Mouse (Mus musculus): ENCODE data around the gene Purb.
"Not testable (repeated sequence)": the region's sequence is repeated elsewhere in the genome, so short reads cannot be mapped to it uniquely, and the experiment has no call there.

The Purb gene

DNA sequence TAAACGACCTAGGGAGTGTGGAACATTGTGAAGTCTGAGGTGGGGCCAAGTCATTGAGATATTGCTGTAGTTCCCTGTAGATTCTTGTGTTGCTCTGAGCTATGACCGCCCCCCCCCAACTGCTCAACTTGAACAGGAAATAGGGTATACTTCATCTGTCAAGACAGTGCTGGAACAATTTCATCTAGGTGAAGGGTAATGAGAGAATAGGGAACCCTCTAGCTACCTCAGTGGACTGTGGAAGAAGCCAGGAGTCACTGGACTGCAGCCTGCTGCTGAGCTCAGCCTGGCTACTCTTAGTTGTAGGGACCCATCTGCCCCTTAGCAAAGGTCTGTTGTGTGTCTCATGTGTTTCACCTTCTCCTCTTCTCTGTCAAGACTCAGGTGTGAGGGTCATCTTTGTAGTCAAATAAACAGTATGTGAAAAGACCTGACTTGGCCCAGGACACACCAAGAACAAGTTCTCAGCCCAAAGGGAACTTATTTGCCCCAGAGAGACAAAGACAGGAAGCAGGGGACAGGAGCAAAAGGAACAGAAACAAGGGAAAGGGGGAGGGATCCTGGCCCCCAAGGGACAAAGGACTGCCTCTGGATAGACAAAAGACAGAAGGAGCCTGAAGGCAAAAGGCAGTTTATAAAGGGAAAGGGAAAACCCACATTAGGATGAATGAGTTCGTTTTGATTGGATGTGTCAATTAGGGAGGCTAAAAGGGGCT, 8.7 kb upstream of the Purb start:
- DNase-seq: no peak

DNA sequence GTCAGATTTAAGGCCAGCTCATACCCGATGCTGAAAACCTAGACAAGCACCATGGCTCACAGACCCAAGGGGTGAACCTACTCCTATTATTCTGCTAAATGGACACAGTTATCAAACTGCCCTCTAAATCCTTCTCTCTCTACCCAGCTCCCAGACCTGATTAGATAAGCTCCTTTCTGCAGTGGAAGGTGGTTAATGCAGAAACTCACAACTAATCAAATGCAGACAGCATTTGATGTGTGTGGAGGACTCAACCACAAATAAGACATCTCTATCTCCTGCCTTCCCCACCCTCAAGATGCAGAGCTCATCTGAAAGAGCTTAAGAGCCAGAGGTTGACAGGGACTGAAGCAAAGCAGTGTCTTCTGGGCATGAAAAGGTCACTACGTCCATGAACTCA, 7.4 kb upstream of the Purb start:
- no peak for DNase-seq

DNA sequence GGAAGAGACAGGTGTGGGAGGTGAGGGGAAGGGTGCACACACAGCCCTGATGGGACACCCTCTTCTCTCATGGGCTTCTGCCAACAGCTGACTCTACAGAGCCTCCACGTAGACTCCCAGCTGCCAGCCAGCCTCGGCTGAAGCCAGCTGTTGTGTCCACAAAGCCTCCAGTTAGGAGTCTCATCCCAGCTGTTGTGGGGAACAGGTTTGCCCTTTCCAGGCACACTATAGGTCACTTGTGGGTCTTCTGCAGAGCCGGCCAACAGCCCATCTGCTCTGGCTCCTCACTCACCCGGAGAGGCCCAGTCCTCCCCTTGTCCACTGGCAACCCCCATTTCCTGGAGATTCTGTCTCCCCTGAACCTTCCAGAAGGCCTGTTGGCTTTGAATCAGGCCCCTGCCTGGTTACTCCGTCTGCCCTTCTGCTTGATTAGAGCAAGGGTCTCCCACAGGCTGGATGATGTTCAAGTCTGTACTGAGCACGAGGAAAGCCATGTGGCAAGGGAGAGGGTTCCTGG, 6.0 kb upstream of the Purb start:
- peak; percentile 73 to 77 for DNase-seq

DNA sequence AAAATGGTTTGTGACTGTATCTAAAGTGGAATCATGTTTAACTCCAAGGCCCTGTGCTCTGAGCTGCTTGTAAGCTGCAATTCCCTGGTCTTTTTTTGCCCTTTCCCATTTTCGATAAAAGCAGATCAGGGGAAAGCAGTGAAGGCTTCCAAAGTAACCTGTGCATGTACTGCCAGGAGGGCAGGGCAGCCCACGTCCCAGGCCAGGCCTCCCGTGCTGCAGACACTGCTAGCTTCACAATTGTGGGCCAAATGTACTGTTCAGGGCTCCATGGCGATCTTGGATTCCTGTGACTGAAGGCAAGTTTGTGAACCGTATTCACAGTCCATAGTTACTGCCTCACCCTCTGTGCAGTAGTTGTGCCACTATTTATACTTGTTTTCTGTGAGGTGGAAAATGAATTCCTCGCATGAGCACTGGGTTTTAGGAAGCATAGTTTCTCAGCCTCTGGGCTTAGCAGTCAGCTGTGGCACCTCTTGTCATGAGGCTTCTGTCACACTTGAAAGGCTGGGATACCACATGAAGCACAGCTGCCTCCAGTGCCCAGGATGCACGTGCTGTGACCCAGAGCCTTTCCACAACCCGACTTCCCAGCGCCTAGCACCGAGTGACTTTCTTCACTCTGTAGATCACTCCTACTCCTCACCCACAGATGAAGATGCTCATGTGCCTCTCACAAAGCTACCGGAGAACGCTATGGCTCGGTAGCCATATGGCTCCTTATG, 5.1 kb upstream of the Purb start:
- no peak for DNase-seq

DNA sequence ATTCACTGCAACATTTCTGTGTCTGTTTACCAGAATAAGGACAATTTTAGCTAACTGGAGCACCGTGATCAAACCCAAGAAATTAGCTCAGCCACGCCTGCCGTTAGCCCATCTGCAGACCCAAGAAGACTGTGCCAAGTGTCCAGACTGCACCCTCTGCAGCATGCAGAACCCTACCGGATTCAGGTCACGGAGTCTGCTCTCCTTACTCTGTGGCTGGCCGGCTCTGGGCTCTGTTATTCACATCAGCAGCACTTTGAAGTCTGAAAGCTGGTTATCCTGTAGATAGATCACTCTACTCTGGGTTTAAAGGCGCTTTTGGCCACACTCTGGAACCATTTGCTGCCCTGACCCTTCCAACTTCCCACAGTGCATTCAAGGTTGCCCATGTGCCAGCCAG, 4.5 kb upstream of the Purb start:
- DNase-seq: peak; percentile 80 to 83

DNA sequence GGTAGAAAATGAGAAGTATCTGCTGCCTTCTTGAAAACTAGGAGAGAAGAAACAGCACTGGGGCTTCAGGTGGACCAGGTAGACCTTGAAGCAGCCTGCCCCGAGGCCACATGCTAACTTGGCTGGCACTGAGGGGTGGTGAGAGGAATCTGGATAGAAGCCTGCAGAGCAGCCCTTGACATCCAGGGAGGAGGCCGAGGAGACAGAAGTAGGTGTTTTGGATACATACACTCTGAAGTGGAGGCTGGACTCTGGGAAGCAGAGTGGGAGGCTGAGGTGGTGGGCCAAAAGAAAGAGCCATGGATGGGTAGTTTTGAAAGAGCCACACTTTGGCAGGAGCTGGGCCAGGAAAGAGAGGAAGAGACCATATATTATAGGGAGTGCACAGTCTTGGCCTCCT, 3.5 kb upstream of the Purb start:
- DNase-seq: no peak

DNA sequence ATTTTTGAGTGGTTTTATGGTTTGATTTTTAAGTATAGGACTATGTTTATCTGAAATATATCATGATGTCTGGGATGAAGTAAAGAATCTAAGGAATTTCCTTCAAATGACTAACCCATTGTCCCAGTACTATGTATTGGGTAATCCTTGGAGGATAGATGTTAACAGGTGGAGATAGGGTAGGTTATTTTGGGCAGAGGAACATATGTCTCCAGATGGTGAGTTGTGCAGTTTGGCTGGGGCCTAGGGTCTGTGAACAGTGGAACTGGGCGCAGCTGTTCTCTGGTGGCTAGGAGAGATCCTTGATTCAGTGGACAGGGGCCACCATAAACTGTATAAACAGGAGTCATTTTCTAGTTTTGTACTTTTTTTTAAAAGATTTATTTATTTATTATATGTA, 1.6 kb upstream of the Purb start:
- DNase-seq: no peak

DNA sequence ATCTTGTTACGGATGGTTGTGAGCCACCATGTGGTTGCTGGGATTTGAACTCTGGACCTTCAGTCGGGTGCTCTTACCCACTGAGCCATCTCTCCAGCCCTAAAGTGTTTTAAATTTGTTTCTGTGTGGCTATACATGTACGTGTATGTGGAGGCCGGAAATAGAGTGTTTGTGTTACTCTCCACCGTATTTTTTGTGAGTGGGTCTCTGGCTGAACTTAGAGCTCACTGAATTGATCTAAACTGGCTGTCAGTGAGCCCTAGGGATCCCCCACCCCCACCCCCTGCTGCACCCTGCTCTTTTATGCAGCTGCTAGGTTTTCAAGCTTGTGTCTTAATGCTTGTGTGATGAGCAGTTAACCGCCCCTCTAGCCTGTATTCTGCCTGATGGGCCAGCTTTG, 1.2 kb upstream of the Purb start:
- no peak for DNase-seq

DNA sequence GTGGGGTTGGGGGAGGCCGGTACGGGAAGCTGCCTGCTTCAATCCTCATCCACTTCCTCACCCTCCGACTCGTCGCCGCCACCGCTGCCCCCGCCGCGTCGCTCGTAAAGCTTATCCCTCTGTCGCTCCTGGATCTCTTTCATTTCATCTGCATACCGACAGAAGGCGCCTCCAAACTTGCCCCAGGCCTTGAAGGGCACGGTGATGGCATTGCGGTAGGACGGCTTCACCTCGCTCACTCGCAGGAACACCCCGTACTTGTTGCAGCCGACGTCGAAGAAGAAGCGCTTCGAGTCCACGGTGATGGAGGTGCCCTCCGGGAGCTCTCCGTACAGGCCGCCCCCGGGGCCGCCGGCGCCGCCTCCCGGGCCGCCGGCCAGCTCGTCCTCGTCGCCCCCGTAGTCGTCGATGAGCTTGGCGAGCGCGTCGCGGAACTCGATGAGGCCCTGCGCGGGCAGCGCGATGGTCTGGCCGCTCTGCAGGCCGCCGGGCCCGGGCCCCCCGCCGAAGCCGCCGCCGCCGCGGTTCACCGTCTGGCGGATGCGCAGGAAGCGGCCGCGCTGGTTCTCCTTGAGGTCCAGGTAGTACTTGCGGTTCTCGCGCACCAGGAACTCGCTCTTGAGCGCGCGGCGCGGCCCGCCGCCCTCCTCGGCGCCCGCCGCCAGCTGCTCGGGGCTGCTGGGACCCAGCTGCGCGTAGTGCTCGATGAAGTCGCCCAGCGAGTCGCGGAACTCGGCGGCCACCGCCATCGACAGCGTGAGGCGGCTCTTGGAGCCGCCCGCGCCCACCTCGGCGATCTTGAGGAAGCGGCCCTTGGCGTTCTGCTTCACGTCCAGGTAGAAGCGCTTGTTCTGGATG, 614 bp downstream of the Purb start:
- DNase-seq: peak; percentile 57 to 58

DNA sequence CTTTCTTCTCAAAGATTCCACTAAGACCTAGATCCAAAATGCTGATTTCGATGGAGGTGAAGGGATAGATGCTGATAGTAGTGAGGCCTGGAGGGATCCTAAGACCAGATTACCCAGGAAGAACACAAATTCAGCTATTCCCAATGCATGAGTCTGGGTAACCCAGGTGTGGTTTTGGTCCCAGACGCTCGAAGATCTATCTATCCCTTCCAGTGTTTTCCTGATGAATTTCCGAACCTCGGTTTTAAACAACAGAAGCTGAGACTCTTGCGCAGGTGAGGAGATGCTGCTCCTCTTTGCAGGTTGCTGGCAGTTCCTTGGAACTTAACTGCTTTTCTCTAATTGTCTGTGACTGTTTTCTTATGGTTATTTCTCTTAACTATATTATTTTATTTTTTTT, 1.3 kb downstream of the Purb start:
- DNase-seq: no peak

DNA sequence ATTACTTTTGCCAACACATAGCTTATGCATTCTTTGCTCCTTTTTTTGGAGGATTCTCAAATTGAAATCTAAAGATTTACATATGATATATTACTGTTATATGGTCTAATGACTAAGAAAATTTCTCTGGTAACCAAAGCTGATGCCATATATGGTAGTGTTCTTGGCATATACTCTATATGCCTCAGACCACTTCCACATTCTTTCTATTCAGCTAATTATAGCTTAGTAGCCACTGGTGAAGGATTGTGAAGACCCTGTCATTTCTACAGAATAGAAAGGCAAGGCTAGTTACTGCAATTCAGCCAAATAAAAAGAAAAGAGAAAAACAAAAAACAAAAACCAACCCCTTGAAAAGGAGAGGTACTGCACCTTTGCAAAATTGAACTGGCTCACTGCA, 3.6 kb downstream of the Purb start:
- no peak for DNase-seq

DNA sequence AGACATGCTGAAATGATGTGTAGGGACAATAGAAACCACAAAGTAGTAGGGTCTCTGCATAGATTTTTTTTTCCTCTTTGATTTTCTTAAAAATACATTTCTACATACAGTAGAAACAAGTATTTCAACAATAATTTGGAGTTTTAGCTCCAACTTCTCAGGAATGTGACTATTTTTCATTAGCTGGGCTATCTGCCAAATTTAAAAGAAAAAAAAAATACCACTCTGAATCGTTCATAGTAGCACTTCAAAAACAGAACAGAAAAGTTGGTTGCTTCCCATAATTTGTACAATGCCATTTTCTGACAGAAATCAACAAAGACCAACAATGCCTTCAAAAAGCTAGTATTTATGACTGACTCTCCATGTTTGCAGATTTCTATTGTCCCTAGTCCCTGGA, 4.2 kb downstream of the Purb start:
- no peak for DNase-seq

DNA sequence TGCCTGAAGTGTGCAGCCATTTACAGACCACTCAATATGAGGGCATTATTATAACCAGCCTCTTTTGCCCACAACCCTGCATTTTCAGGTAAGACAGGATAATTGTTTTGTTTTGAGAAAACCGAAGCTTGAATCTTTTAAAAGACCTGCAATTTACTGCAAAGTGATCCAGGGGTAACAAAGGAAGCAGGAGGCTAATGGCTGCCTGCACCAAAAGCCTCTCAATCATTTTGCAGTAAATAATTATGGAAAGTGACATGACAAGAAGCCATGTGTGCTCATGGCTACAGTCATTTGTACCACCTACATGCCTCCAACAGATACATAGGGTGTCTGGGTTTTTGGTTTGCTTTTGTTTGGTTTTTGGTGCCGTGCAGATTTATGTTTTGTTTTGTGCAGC, 4.7 kb downstream of the Purb start:
- no peak for DNase-seq

DNA sequence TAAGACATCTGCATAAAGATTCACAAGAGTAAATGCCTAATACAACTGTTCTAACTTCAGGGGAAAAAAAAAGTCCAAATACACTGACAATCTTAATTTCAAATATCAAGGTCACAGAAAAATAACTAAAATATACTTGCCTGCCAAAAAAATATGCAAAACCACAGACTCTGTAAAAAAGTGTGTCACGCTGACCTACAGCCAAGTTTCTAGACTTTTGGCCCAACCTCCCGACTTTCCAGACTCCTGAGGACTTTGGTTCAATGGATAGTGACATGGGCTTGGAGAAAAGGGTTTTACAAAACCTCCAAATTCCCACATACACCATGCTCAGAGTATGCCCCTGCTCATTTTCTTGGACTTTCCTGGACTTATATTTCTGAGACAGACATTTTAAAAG, 7.2 kb downstream of the Purb start:
- no peak for DNase-seq

DNA sequence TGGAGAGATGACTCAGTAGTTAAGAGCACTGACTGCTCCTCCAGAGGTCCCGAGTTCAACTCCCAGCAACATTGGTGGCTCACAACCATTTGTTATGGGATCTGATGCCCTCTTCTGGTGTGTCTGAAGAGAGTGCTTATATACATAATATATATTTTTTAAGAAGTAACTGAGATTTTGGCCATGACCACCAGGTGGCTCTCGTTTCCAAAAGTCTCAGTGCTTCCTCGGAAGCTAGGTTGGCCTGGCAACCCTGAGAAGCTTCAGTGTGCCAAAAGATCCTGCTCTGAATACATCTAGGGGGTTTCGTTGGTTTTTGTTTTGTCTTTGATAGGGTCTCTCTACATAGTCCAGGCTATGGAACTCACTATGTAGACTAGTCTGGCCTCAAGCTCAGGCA, 10.6 kb downstream of the Purb start:
- peak; percentile 71 to 77 for DNase-seq

DNA sequence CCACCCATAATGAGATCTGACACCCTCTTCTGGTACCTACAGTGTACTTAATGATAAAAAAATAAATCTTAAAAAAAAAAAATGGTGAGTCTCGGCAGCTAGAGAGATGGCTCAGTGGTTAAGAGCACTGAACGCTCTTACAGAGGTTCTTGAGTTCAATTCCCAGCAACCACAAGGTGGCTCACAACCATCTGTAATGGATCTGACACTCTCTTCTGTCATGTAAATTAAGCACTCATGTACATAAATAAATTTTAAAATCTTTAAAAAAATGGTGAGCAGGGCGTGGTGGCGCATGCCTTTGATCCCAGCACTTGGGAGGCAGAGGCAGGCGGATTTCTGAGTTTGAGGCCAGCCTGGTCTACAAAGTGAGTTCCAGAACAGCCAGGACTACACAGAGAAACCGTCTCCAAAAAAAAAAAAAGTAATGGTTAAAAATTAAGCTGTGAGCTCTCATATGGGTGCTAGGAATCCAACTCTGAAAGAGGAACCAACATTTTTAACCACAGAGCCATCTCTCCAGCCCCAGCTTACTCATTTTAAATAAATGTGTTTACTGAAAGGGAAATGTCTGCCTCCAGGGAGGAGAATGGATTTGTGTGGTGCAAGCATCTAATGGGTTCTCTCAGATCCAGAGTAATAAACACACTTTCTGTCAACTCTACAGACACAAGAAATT, 12.4 kb downstream of the Purb start:
- DNase-seq: no peak

DNA sequence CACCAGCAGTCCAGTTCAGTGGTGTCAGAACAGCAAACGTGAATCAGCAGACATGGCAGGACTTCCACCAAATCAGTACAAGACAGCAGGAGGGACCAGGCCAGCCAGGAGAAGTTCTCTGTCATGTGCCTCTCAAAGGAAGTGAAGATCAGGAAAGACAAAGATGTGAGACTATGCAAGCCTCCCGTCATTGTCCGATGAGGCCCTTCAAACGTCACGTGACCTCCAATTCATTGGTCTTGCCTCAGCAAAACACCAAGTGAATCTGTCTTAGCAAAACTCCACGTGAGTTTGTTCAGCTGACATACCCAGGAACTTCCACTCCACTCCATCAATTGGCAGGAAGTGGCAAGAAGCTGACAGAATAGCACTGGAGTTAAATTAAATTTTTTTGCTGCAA, 19.6 kb downstream of the Purb start:
- DNase-seq: no peak

DNA sequence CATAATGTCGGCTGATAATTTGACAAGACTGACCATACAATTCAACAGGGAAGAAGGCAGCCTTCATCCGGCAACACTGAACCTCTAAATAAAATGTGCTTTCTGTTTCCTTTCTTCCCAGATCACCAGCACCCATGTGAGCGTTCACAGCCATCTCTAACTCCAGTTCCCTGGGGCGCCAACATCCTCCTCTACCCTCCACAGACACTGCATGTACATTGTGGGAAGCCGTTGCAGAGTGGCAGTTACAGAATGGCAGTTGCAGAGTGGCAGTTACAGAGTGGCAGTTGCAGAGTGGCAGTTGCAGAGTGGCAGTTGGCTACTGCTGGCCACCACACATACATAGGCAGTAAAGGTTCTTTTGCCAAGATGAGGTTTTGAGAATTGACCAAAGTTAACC, 27.6 kb downstream of the Purb start:
- DNase-seq: not testable (repeated sequence)

DNA sequence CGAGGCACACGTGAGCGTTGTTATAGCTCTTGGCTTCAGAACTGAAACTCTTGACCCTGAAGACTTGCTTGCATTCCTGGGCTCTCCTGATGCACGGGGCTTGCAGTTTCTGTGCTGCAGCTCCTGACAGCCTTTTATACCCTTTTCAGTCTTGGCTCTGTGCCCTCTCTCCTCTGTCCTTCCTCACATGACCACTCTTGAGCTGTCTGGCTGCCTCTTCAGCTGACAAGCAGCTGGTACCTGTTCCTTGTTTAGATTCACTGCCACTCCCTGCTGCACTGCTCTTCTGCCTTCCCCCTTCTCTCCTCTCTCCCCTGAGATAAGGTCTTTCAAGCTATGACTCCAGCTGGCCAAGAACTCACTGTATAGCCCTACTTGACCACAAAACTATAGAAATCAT, 28.2 kb downstream of the Purb start:
- no peak for DNase-seq

DNA sequence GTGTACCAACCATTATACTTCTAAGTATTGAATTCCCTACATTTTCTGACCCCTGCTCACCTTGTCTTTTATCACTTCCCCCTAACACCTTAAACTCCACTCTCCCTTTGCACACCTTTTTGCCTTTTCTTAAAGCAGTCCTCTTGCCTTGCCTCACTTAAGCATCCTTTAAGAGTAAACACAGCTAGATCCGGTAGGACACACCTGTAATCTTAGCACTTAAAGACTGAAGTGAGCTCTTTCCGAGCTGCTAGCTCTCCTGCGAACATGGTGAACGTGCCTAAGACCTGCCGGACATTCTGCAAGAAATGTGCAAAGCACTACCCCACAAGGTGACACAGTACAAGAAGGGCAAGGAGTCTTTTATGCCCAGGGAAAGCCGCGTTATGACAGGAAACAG, 29.8 kb downstream of the Purb start:
- no peak for DNase-seq

DNA sequence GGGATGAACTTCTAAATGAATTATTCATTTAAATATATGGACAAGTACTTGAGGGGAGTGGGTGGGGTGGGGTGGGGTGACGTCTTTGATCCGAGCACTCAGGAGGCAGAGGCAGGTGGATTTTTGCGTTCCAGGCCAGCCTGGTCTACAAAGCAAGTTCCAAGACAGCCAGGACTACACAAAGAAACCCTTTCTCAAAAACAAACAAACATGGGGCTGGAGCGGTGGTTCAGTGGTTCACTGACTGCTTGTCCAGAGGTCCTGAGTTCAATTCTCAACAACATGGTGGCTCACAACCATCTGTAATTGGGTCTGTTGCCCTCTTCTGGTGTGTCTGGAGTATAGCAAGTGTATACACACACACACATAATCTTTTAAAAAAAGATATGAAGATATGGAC, 30.3 kb downstream of the Purb start:
- no peak for DNase-seq

DNA sequence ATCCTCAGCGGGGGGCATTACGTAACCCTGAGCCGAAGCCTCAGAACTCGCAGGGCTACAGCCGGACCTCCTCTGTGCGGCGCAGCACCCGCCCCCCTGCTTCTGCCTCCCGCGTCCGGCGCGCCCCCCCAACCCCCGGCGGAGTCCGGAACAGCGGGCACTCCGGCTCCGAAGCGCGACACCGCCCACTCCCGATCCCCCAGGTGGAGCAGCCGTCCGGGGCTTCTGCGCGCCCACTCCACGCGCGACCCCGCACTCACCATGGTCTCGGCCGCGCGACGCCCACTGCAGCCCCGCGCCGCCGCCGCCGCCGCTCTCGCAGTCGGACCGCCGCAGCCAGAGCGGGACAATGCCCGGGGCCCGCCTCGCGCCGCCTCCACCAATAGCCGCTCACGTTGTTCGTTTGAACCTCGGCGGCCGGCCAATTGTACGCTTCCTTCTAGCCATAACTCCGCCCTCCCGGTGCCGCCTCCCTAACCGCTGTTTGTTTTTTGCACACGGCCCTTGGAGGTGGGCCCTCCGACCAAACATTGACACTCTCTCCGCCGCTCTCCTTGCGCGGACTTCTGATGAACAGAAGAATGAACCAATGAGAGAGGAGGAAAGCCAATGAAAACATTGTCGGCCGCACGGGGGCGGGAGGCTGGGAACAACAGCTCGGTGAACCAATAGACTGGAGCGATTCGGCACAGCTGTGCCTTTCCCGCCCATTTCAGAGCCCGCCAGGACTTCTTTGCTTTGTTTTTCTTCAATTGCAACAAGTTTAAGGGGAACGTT, 31.5 kb downstream of the Purb start, which contains the start of gene H2afv:
H2afv (minus strand) TSS at position 367 of the 777 bp plus-strand sequence.
- DNase-seq: peak; percentile 100
